ENCODE assay signal across 14 mouse cellular contexts in genomic region chr2:165828770-165829169, GRCm38 (mm10).
DNase-seq lines count a peak whose midpoint lies in the region; ATAC-seq lines count a peak whose summit lies in the region.
"Had no signal": no experiment of that assay in that cellular context is flagged by ENCODE, and none has a peak within 500 bp of the region (broad histone marks: within the 10 kb centered on the region; RNA-seq: fewer than 3 reads in every experiment).

No protein-coding gene starts in this region.

- peak; percentile 45 for DNase-seq in kidney, adult 11 months
- DNase-seq in R1 (ENCODE audit: low read depth, low spot score), result peak; percentile 53
- DNase-seq in ZHBTc4 (ENCODE audit: low read depth, low spot score), result peak; percentile 60
- peak; percentile 54 for DNase-seq in kidney, postnatal 14 days
- DNase-seq: adrenal gland, postnatal 10 days; cerebellum, adult 9-10 months had no signal

- no peaks in the 10 kb centered on the region for H3K9me3 ChIP-seq in kidney, embryonic 14.5 days (ENCODE audit: control insufficient read depth, low read length)
- no peaks in the 10 kb centered on the region for H3K9me3 ChIP-seq in hindbrain, embryonic 12.5 days (replicated peaks)

- 83% methylated on average over 12 of the region's 12 CpGs for WGBS in kidney, embryonic 14.5 days
- WGBS in hindbrain, embryonic 12.5 days, result 76% methylated on average over 12 of the region's 12 CpGs

- 0 out of 2 replicates have a peak, but pooled peaks cover 10% of the 10 kb centered on the region for H3K4me1 ChIP-seq in kidney, embryonic 14.5 days (ENCODE audit: control insufficient read depth, insufficient read depth, low read length)
- peaks cover 20% of the 10 kb centered on the region for H3K4me1 ChIP-seq in hindbrain, embryonic 12.5 days

- no peak overlapping the region for H3K4me2 ChIP-seq in kidney, embryonic 14.5 days (replicated peaks; ENCODE audit: low read depth, low read length)
- H3K4me2 ChIP-seq in hindbrain, embryonic 12.5 days (replicated peaks), result no peak overlapping the region
- H3K4me2 ChIP-seq: hindbrain, embryonic 14.5 days; midbrain, embryonic 11.5 days had no signal

- H3K9ac ChIP-seq in kidney, embryonic 14.5 days (ENCODE audit: low read depth, low read length), result no peak overlapping the region
- H3K9ac ChIP-seq in hindbrain, embryonic 12.5 days, result no peak overlapping the region
- H3K9ac ChIP-seq: hindbrain, embryonic 14.5 days had no signal

- H3K36me3 ChIP-seq in kidney, embryonic 14.5 days (ENCODE audit: control insufficient read depth, insufficient read depth, low read length), result peaks cover 96% of the 10 kb centered on the region
- H3K36me3 ChIP-seq in hindbrain, embryonic 12.5 days, result peaks cover 89% of the 10 kb centered on the region

- H3K27ac ChIP-seq in kidney, embryonic 14.5 days (ENCODE audit: low read depth, low read length), result no peak overlapping the region
- H3K27ac ChIP-seq in hindbrain, embryonic 12.5 days, result no peak overlapping the region
- H3K27ac ChIP-seq: hindbrain, embryonic 14.5 days; macrophage had no signal

- H3K4me3 ChIP-seq in kidney, embryonic 14.5 days (ENCODE audit: low read length), result no peak overlapping the region
- no peak overlapping the region for H3K4me3 ChIP-seq in hindbrain, embryonic 12.5 days

- H3K27me3 ChIP-seq in kidney, embryonic 14.5 days (ENCODE audit: control insufficient read depth, insufficient read depth, low read length), result no peaks in the 10 kb centered on the region
- no peaks in the 10 kb centered on the region for H3K27me3 ChIP-seq in hindbrain, embryonic 12.5 days

- ATAC-seq in kidney, embryonic 14.5 days (ENCODE audit: low FRiP score, low TSS enrichment), result no peak
- ATAC-seq in hindbrain, embryonic 12.5 days (ENCODE audit: low FRiP score), result no peak
- no peak for ATAC-seq in megakaryocyte progenitor cell, adult 5-6 weeks (replicated peaks; ENCODE audit: poor library complexity)
- ATAC-seq: inflammation-experienced regulatory T-cells, adult 6 months; lung, postnatal 0 days had no signal
